Mouse (Mus musculus) C2C12 (cell line): ENCODE data around the gene Nfs1.

Source experiments
- CTCF ChIP-seq: IDR thresholded peaks from one replicate; pipeline ENCODE4 v1.5.1; 2011; ENCODE audit not compliant: control insufficient read depth, insufficient read depth, insufficient read length
- MAX ChIP-seq: IDR thresholded peaks from one replicate; pipeline ENCODE4 v1.6.1; 2011; ENCODE audit warnings: mild to moderate bottlenecking, control low read depth
- MYOD1 ChIP-seq: IDR thresholded peaks from one replicate; pipeline ENCODE4 v1.6.1; 2011; ENCODE audit warnings: low read depth; ENCODE audit not compliant: control insufficient read depth, insufficient read length
- USF1 ChIP-seq: IDR thresholded peaks from one replicate; pipeline ENCODE4 v1.6.1; 2011; ENCODE audit warnings: low read depth, mild to moderate bottlenecking, control low read depth, moderate library complexity

GRCm38 (mm10) chr2:156179046-156179795 lies 35.2 kb upstream of the Nfs1 start:
- TF ChIP-seq CTCF (no peak), USF1 (no peak), MAX (no peak), MYOD1 (no peak)
